Mouse (Mus musculus): ENCODE data around the gene Bglap. TPM values are rescaled to one million over a fixed set of nuclear protein-coding genes. Genes with fewer than 3 reads are reported as not detected.

Gene Bglap
- polyA plus RNA-seq, 1 experiment, result 1.6 TPM

DNA sequence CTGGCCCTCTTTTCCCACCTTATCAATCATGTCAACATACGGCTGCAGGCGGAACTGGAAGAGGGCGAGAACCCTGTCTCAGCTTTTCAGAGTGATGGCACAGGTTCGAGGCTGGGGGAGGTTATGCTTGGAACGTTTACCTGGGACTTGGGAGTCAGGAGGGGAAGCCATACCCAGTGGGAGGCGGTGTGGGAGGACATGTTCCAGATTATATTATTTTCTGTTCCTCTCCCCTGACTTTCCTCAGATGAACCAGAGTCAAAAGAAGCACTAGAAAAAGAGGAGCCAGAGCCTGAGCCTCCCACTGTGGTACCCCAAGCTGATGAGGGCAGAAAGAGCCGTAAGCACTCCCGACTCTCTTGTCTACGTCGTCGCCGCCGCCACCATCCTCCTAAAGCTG lies 33.5 kb downstream of the Bglap start:
- no peak overlapping the region for H3K4me3 ChIP-seq (ENCODE audit: insufficient read depth, poor library complexity, severe bottlenecking)
- TF ChIP-seq MAX (IDR thresholded peaks at IDR 0.05), result no peak
- TF ChIP-seq CEBPB (IDR thresholded peaks at IDR 0.05; ENCODE audit: low read depth), result no peak
- TF ChIP-seq FOSL1 (IDR thresholded peaks at IDR 0.05; ENCODE audit: insufficient read depth, low read length, poor library complexity, severe bottlenecking), result no peak
- TF ChIP-seq MYOD1 (IDR thresholded peaks at IDR 0.05; ENCODE audit: control insufficient read depth, insufficient read length, low read depth), result no peak
- no peak for TF ChIP-seq MYOG (IDR thresholded peaks at IDR 0.05; ENCODE audit: control insufficient read depth, extremely low read depth, insufficient read length)
- no peak for TF ChIP-seq USF1 (IDR thresholded peaks at IDR 0.05; ENCODE audit: low read depth)
- no peak for TF ChIP-seq CTCF (IDR thresholded peaks at IDR 0.05; ENCODE audit: control insufficient read depth, insufficient read depth, insufficient read length)
- H3K36me3 ChIP-seq (ENCODE audit: control insufficient read depth, insufficient read depth), result peaks cover 96% of the 10 kb centered on the region
- no peaks in the 10 kb centered on the region for H3K79me2 ChIP-seq (ENCODE audit: control insufficient read depth, insufficient read depth)
- no peaks in the 10 kb centered on the region for H3K27me3 ChIP-seq (ENCODE audit: control insufficient read depth, insufficient read depth, insufficient read length)
- no peaks in the 10 kb centered on the region for H3K79me3 ChIP-seq (ENCODE audit: low read depth)
- H3ac ChIP-seq (ENCODE audit: control insufficient read depth, insufficient read length, low read depth), result no peak overlapping the region

GRCm38 (mm10) chr3:88339006-88339405 lies 45.3 kb downstream of the Bglap start:
- TF ChIP-seq CEBPB (IDR thresholded peaks at IDR 0.05; ENCODE audit: low read depth), result no peak
- no peak for TF ChIP-seq CTCF (IDR thresholded peaks at IDR 0.05; ENCODE audit: control insufficient read depth, insufficient read depth, insufficient read length)
- no peak for TF ChIP-seq MYOD1 (IDR thresholded peaks at IDR 0.05; ENCODE audit: control insufficient read depth, insufficient read length, low read depth)
- no peak for TF ChIP-seq MYOG (IDR thresholded peaks at IDR 0.05; ENCODE audit: control insufficient read depth, extremely low read depth, insufficient read length)
- TF ChIP-seq MAX (IDR thresholded peaks at IDR 0.05), result no peak
- no peak for TF ChIP-seq USF1 (IDR thresholded peaks at IDR 0.05; ENCODE audit: low read depth)
- no peak for TF ChIP-seq FOSL1 (IDR thresholded peaks at IDR 0.05; ENCODE audit: insufficient read depth, low read length, poor library complexity, severe bottlenecking)
- peaks cover 63% of the 10 kb centered on the region for H3K36me3 ChIP-seq (ENCODE audit: control insufficient read depth, insufficient read depth)
- peaks cover 53% of the 10 kb centered on the region for H3K79me3 ChIP-seq (ENCODE audit: low read depth)
- H3K79me2 ChIP-seq (ENCODE audit: control insufficient read depth, insufficient read depth), result peaks cover 63% of the 10 kb centered on the region
- no peak overlapping the region for H3ac ChIP-seq (ENCODE audit: control insufficient read depth, insufficient read length, low read depth)
- H3K4me3 ChIP-seq (ENCODE audit: insufficient read depth, poor library complexity, severe bottlenecking), result no peak overlapping the region
- no peaks in the 10 kb centered on the region for H3K27me3 ChIP-seq (ENCODE audit: control insufficient read depth, insufficient read depth, insufficient read length)

DNA sequence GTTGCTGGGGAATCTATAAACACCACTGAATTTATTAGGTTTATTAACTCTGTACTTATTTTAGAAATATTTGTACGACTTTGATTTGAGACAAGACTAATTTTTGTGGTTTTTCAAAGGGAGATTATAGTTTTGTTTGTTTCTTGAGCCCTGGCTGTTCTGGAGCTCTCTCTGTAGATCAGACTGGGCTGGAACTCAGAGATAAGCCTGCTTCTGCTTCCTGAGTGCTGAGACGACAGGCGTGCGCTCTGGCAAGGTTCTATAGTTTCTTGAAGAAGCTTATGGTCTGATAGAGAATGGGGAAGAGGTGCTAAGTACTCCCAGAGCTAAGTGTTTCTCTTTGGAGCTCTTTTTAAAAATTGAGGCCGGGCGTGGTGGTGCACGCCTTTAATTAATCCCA lies 45.9 kb downstream of the Bglap start:
- Histone ChIP-seq H3K79me3 (ENCODE audit: low read depth) (peaks cover 53% of the 10 kb centered on the region), H3K4me3 (ENCODE audit: insufficient read depth, poor library complexity, severe bottlenecking) (no peak overlapping the region), H3K27me3 (ENCODE audit: control insufficient read depth, insufficient read depth, insufficient read length) (no peaks in the 10 kb centered on the region), H3K36me3 (ENCODE audit: control insufficient read depth, insufficient read depth) (peaks cover 56% of the 10 kb centered on the region), H3K79me2 (ENCODE audit: control insufficient read depth, insufficient read depth) (peaks cover 63% of the 10 kb centered on the region), H3ac (ENCODE audit: control insufficient read depth, insufficient read length, low read depth) (no peak overlapping the region)
- no peak for TF ChIP-seq USF1 (IDR thresholded peaks at IDR 0.05; ENCODE audit: low read depth)
- no peak for TF ChIP-seq FOSL1 (IDR thresholded peaks at IDR 0.05; ENCODE audit: insufficient read depth, low read length, poor library complexity, severe bottlenecking)
- no peak for TF ChIP-seq MAX (IDR thresholded peaks at IDR 0.05)
- TF ChIP-seq MYOG (IDR thresholded peaks at IDR 0.05; ENCODE audit: control insufficient read depth, extremely low read depth, insufficient read length), result no peak

DNA sequence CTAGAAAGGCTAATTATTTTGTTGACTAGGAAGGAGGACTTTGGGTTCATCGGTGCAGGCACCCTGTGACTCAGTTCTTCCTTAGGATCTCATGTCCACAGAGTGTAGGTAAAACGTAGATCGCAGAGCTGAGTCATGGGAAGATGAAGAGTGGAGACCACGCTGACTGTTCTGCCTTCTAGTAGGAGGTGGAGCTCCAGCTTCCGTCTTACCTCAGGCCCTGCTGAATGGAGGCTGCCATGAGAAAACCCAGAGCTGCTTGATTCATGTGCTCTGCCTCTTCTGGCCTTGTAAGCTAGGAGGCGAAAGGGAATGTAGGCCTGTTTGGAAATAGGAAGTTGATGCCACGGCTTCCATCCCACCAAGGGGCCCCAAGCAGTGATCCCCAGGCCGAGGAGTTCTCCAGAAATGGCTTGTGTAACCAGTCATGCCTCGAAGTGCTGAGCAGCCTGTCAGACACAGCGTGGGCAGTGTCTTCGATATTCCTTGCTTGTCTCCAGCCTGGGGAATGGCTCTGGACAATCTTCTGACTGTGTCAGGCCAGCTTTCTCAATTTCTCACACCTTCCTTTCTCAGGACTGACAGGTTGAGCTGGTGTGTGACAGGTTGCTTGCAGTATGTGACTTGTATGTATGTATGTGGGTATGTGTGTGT lies 46.8 kb downstream of the Bglap start:
- TF ChIP-seq FOSL1 (IDR thresholded peaks at IDR 0.05; ENCODE audit: insufficient read depth, low read length, poor library complexity, severe bottlenecking), result no peak
- TF ChIP-seq CEBPB (IDR thresholded peaks at IDR 0.05; ENCODE audit: low read depth), result no peak
- TF ChIP-seq MYOD1 (IDR thresholded peaks at IDR 0.05; ENCODE audit: control insufficient read depth, insufficient read length, low read depth), result no peak
- TF ChIP-seq MYOG (IDR thresholded peaks at IDR 0.05; ENCODE audit: control insufficient read depth, extremely low read depth, insufficient read length), result no peak
- TF ChIP-seq MAX (IDR thresholded peaks at IDR 0.05), result no peak
- TF ChIP-seq CTCF (IDR thresholded peaks at IDR 0.05; ENCODE audit: control insufficient read depth, insufficient read depth, insufficient read length), result no peak
- no peak for TF ChIP-seq USF1 (IDR thresholded peaks at IDR 0.05; ENCODE audit: low read depth)
- peaks cover 53% of the 10 kb centered on the region for H3K79me3 ChIP-seq (ENCODE audit: low read depth)
- peak overlapping the region; percentile 41 for H3ac ChIP-seq (ENCODE audit: control insufficient read depth, insufficient read length, low read depth)
- peak overlapping the region; percentile 74 for H3K4me3 ChIP-seq (ENCODE audit: insufficient read depth, poor library complexity, severe bottlenecking)
- H3K79me2 ChIP-seq (ENCODE audit: control insufficient read depth, insufficient read depth), result peaks cover 63% of the 10 kb centered on the region
- peaks cover 48% of the 10 kb centered on the region for H3K36me3 ChIP-seq (ENCODE audit: control insufficient read depth, insufficient read depth)
- H3K27me3 ChIP-seq (ENCODE audit: control insufficient read depth, insufficient read depth, insufficient read length), result no peaks in the 10 kb centered on the region

- Histone ChIP-seq H3K4me3 (ENCODE audit: insufficient read depth, poor library complexity, severe bottlenecking) (peak within 1 kb of the TSS; percentile 74), H3K79me3 (ENCODE audit: low read depth) (peaks cover 49% of the 10 kb centered on the region), H3K79me2 (ENCODE audit: control insufficient read depth, insufficient read depth) (peaks cover 51% of the 10 kb centered on the region), H3ac (ENCODE audit: control insufficient read depth, insufficient read length, low read depth) (peak within 1 kb of the TSS; percentile 94), H3K27me3 (ENCODE audit: control insufficient read depth, insufficient read depth, insufficient read length) (no peaks in the 10 kb centered on the region), H3K36me3 (ENCODE audit: control insufficient read depth, insufficient read depth) (peaks cover 37% of the 10 kb centered on the region)
- no peak for TF ChIP-seq FOSL1 (IDR thresholded peaks at IDR 0.05; ENCODE audit: insufficient read depth, low read length, poor library complexity, severe bottlenecking)
- TF ChIP-seq MYOD1 (IDR thresholded peaks at IDR 0.05; ENCODE audit: control insufficient read depth, insufficient read length, low read depth), result no peak
- TF ChIP-seq CEBPB (IDR thresholded peaks at IDR 0.05; ENCODE audit: low read depth), result no peak
- no peak for TF ChIP-seq MAX (IDR thresholded peaks at IDR 0.05)
- TF ChIP-seq MYOG (IDR thresholded peaks at IDR 0.05; ENCODE audit: control insufficient read depth, extremely low read depth, insufficient read length), result no peak
- no peak for TF ChIP-seq CTCF (IDR thresholded peaks at IDR 0.05; ENCODE audit: control insufficient read depth, insufficient read depth, insufficient read length)
- TF ChIP-seq USF1 (IDR thresholded peaks at IDR 0.05; ENCODE audit: low read depth), result no peak
Measured at GRCm38 (mm10) chr3:88336058-88337013, 47.9 kb downstream of the Bglap start, which contains the start of the genes Tmem79 and Smg5. TSS of gene Tmem79 (minus strand) at chr3:88336148. TSS of gene Smg5 (plus strand) at chr3:88336260.

Data from C2C12 (cell line).